Mouse (Mus musculus): ENCODE results near the gene Dpm3. TPM values are rescaled to one million over a fixed set of nuclear protein-coding genes. Genes with fewer than 3 reads are reported as not detected.

Gene Dpm3
- polyA plus RNA-seq, 1 experiment, result 39.3 TPM

- peak overlapping the region; percentile 15 for H3K4me3 ChIP-seq (replicated peaks; ENCODE audit: control insufficient read depth, low read depth, low read length)
- H3K4me1 ChIP-seq (ENCODE audit: control insufficient read depth, insufficient read depth, low read length), result peaks cover 3% of the 10 kb centered on the region
- no peak overlapping the region for H3K27ac ChIP-seq (ENCODE audit: control insufficient read depth, insufficient read depth, low read depth, low read length, poor library complexity)
- under 1% methylated on average over 25 of the region's 26 CpGs for WGBS
- no peak for TF ChIP-seq CTCF (IDR thresholded peaks at IDR 0.05; ENCODE audit: control insufficient read depth, insufficient read depth, low read length)
- TF ChIP-seq POLR2A (IDR thresholded peaks at IDR 0.05; ENCODE audit: borderline replicate concordance, control insufficient read depth, low read depth, low read length), result no peak
Measured at GRCm38 (mm10) chr3:89244982-89245687, 14.0 kb upstream of the Dpm3 start.

GRCm38 (mm10) chr3:89245688-89246171 is 13.4 kb upstream of the Dpm3 start, which contains the start of gene Krtcap2:
TSS of gene Krtcap2 (plus strand) at chr3:89245966.
- TF ChIP-seq POLR2A (IDR thresholded peaks at IDR 0.05; ENCODE audit: borderline replicate concordance, control insufficient read depth, low read depth, low read length), result no peak
- TF ChIP-seq CTCF (IDR thresholded peaks at IDR 0.05; ENCODE audit: control insufficient read depth, insufficient read depth, low read length), result no peak
- Histone ChIP-seq H3K27ac (ENCODE audit: control insufficient read depth, insufficient read depth, low read depth, low read length, poor library complexity) (peak within 1 kb of the TSS; percentile 16; the same call in 1 of the 2 replicates), H3K4me3 (replicated peaks; ENCODE audit: control insufficient read depth, low read depth, low read length) (peak within 1 kb of the TSS; percentile 93), H3K4me1 (ENCODE audit: control insufficient read depth, insufficient read depth, low read length) (peaks cover 5% of the 10 kb centered on the region)
- WGBS, result 6% methylated on average over 20 of the region's 20 CpGs

GRCm38 (mm10) chr3:89246261-89247100 is 12.7 kb upstream of the Dpm3 start, which contains the start of gene Trim46:
TSS of gene Trim46 (minus strand) at chr3:89246309.
- Histone ChIP-seq H3K4me3 (replicated peaks; ENCODE audit: control insufficient read depth, low read depth, low read length) (peak within 1 kb of the TSS; percentile 93), H3K4me1 (ENCODE audit: control insufficient read depth, insufficient read depth, low read length) (peaks cover 7% of the 10 kb centered on the region), H3K27ac (ENCODE audit: control insufficient read depth, insufficient read depth, low read depth, low read length, poor library complexity) (peak within 1 kb of the TSS; percentile 16; the same call in 1 of the 2 replicates)
- TF ChIP-seq POLR2A (IDR thresholded peaks at IDR 0.05; ENCODE audit: borderline replicate concordance, control insufficient read depth, low read depth, low read length) (no peak; the same call in 1 of the 2 replicates), CTCF (IDR thresholded peaks at IDR 0.05; ENCODE audit: control insufficient read depth, insufficient read depth, low read length) (peak; percentile 98)
- under 1% methylated on average over 42 of the region's 42 CpGs for WGBS

- H3K4me3 ChIP-seq (replicated peaks; ENCODE audit: control insufficient read depth, low read depth, low read length), result no peak overlapping the region
Measured at GRCm38 (mm10) chr3:89247466-89247865, 11.7 kb upstream of the Dpm3 start.

GRCm38 (mm10) chr3:89250435-89251040 is 8.6 kb upstream of the Dpm3 start:
- TF ChIP-seq POLR2A (IDR thresholded peaks at IDR 0.05; ENCODE audit: borderline replicate concordance, control insufficient read depth, low read depth, low read length), result no peak
- TF ChIP-seq CTCF (IDR thresholded peaks at IDR 0.05; ENCODE audit: control insufficient read depth, insufficient read depth, low read length), result peak; percentile 84
- WGBS, result 12% methylated on average over 7 of the region's 7 CpGs
- H3K27ac ChIP-seq (ENCODE audit: control insufficient read depth, insufficient read depth, low read depth, low read length, poor library complexity), result no peak overlapping the region; the same call in 1 of the 2 replicates
- peaks cover 6% of the 10 kb centered on the region; the same call in 1 of the 2 replicates for H3K4me1 ChIP-seq (ENCODE audit: control insufficient read depth, insufficient read depth, low read length)
- no peak overlapping the region for H3K4me3 ChIP-seq (replicated peaks; ENCODE audit: control insufficient read depth, low read depth, low read length)

More at GRCm38 (mm10) chr3:89247466-89247865, 11.7 kb upstream of the Dpm3 start:
- Histone ChIP-seq H3K4me1 (ENCODE audit: control insufficient read depth, insufficient read depth, low read length) (peaks cover 7% of the 10 kb centered on the region), H3K27ac (ENCODE audit: control insufficient read depth, insufficient read depth, low read depth, low read length, poor library complexity) (no peak overlapping the region)
- TF ChIP-seq CTCF (IDR thresholded peaks at IDR 0.05; ENCODE audit: control insufficient read depth, insufficient read depth, low read length) (no peak), POLR2A (IDR thresholded peaks at IDR 0.05; ENCODE audit: borderline replicate concordance, control insufficient read depth, low read depth, low read length) (no peak)
- 52% methylated on average over 4 of the region's 4 CpGs for WGBS

GRCm38 (mm10) chr3:89251365-89251895 is 7.7 kb upstream of the Dpm3 start:
- Histone ChIP-seq H3K4me3 (replicated peaks; ENCODE audit: control insufficient read depth, low read depth, low read length) (peak overlapping the region; percentile 74), H3K27ac (ENCODE audit: control insufficient read depth, insufficient read depth, low read depth, low read length, poor library complexity) (peak overlapping the region; percentile 85), H3K4me1 (ENCODE audit: control insufficient read depth, insufficient read depth, low read length) (peaks cover 4% of the 10 kb centered on the region; the same call in 1 of the 2 replicates)
- TF ChIP-seq POLR2A (IDR thresholded peaks at IDR 0.05; ENCODE audit: borderline replicate concordance, control insufficient read depth, low read depth, low read length), result peak; percentile 49; the same call in 1 of the 2 replicates
- no peak for TF ChIP-seq CTCF (IDR thresholded peaks at IDR 0.05; ENCODE audit: control insufficient read depth, insufficient read depth, low read length)
- WGBS, result 3% methylated on average over 17 of the region's 17 CpGs

- TF ChIP-seq POLR2A (IDR thresholded peaks at IDR 0.05; ENCODE audit: borderline replicate concordance, control insufficient read depth, low read depth, low read length) (no peak), CTCF (IDR thresholded peaks at IDR 0.05; ENCODE audit: control insufficient read depth, insufficient read depth, low read length) (no peak)
- peaks cover 4% of the 10 kb centered on the region; the same call in 1 of the 2 replicates for H3K4me1 ChIP-seq (ENCODE audit: control insufficient read depth, insufficient read depth, low read length)
- WGBS, result 78% methylated on average over 5 of the region's 5 CpGs
- no peak overlapping the region for H3K27ac ChIP-seq (ENCODE audit: control insufficient read depth, insufficient read depth, low read depth, low read length, poor library complexity)
- H3K4me3 ChIP-seq (replicated peaks; ENCODE audit: control insufficient read depth, low read depth, low read length), result no peak overlapping the region
Measured at GRCm38 (mm10) chr3:89254994-89255393, 4.2 kb upstream of the Dpm3 start.

All from bone marrow, adult 2 months (tissue).